Mouse (Mus musculus): ENCODE results near the gene Cobl.

Cobl gene

DNA sequence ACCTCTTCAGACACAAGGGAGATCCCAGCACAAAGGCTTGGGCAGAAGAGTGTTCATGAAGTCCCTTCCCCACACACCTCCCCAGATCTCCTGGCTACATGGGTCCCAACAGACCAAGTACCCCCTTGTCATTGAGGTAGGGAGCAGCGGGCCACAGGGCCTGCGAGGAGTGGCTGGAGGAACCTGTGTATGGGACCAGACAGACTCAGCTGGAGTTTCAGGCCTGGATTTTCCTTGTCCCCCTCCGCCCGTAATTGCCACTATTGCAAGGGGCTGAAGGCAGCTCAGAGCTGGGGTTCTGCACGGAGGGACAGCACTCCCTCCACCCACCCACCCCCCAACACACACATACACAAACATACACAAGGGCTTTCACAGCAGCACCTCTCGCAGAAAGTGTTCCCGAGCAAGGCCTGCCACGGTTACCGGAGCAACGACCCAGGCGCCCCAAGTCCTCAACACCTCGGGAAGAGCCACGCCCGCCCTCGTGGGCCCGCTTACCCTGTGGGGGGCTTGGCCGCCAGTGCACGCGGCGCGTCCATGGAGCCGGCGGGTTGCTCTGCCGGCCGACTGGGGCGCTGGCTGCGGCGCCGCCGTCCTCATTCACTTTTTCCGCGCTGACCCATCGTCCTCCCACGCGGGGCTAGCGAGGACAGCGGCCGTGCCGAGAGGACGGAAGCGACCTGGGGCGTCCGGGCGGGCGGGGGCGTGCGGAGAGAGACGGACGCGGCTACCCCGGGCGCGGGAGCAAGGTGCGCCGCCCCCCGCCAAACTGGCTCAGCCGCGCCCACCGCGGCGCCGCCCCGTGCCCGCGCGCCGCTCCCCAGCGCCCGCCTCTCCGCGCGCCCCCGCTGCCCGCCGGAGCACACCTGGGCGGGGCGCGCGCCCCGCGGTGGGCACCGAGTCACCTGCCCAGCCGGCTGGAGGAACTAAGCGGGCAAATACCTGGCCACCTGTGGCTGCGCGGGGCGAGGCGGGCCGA lies at the start of gene Cobl:
Gene Cobl (minus strand): TSS at position 780 of the 982 bp plus-strand sequence.
- no peak for DNase-seq (ENCODE audit: extremely low spot score, low read depth, low spot score)

- no peak for DNase-seq (ENCODE audit: extremely low spot score, low read depth, low spot score)
Measured at GRCm38 (mm10) chr11:12513796-12514195, 49.0 kb upstream of the Cobl start.

DNA sequence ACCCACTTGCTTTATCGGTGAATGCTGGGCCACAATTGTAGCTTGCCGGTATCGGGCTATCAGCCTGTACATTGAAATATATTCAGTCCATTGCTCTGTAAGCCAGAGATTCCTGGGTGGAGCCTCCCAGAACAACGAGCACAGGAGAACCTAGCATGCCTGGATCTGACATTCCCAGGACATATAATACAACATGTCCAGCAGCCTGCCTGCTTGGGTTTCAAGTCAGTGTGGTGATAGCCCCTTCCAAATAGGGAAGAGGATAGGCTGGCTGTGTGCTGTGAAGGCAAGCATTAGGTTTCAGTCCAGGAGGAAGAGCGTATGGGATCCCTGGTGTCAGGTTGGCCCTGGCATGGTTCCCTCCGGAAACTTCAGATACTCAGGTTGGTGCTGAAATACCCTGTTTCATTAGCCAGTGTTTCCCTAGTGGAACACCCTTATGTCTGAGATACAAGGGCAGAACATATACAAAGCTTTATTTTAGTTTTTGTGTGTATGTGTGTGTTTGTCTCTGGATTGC lies 41.7 kb upstream of the Cobl start:
- DNase-seq (ENCODE audit: extremely low spot score, low read depth, low spot score) = no peak

DNA sequence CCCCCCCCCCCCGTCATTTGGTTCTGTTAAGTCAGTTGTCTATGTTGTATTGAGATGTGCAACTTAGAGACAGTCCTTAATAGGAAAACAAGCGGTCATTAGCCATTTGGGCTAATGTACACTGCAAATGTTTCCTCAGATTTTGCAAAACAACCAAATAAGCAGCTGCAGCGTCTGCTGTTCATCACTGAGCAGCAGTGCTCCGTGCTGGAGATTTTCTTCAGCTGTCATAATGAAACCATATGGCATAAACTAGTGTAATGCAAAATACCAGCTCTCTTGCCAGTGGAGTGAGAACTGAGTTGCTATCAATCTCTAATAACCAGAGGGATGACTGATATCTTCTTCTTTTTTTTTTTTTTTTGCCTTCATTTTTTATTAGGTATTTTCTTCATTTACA lies 39.0 kb upstream of the Cobl start:
- no peak for DNase-seq (ENCODE audit: extremely low spot score, low read depth, low spot score)

GRCm38 (mm10) chr11:12501721-12502120 lies 37.0 kb upstream of the Cobl start:
- no peak for DNase-seq (ENCODE audit: extremely low spot score, low read depth, low spot score)

DNA sequence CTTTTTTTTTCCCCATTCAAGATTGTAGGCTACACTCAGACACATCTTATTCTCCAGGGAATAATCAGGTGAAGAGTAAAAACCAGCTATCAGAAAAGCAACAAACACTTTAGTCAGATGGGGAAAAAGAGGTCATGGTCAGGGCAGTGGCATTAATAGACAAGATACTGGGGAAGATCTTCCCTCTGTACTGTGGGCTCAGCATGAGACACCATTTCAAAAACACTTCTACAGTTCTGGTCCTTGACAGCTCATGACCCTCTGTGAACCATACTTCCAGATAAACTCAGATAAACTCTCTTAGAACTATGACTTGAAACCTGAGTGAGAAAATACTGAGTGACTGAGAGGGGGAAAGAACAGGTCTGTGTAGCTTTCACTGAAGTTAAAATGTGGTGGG lies 29.0 kb upstream of the Cobl start:
- no peak for DNase-seq (ENCODE audit: extremely low spot score, low read depth, low spot score)

DNA sequence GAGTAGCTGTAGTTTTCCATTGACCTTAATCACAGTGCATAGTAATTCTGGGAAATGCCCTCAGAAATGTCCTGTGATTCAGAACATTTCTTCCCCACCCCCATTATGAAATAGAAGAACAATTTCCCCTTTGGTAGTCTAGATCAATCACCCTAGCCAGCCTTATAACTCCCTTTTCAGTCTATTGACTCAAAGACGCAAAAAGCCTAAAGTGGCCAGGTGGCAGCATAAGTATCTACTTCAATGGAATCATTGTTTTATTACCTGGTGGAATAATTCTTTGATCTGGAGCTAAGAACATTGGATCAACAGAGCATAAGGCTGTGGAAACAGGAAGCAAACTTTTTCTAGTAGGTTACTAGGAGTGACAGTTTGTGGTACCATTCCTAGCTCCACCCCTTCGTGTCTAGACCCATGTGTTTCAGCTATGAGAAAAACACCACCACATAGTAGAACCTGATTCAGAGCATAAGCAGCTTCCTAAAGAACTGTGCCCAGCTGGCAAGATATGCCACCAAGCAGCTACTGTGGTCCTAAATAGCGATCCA lies 15.2 kb upstream of the Cobl start:
- no peak for DNase-seq (ENCODE audit: extremely low spot score, low read depth, low spot score)

DNA sequence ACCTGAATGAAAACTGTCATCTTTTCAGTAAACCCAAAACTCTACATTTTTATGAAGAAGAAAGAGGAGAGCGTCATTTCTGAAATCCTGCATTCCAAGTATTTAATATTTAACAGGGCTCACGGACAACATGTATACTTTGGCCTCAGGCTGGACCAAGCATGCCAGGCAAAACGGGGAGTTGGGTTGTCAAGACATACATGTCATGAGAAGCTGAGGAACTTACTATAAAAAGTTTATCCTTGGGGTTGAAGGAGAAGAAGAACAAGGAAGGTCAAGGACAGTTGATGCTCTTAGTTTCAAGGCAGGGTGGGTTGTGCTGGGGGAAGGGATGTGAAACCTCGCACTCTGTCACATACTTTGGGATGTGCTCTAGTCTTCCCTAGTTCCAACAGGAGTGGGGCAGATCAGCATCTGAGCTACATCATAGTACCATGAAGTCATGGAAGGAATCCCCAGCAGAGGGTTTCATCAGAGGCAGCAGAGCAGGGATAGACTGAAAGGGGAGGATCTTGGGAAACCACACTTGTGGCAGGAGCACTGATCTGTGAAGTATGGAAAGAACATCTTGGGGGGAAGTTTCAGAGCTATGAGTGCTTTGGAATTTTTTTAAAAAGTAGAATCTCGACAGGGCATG lies 9.7 kb upstream of the Cobl start:
- no peak for DNase-seq (ENCODE audit: extremely low spot score, low read depth, low spot score)

DNA sequence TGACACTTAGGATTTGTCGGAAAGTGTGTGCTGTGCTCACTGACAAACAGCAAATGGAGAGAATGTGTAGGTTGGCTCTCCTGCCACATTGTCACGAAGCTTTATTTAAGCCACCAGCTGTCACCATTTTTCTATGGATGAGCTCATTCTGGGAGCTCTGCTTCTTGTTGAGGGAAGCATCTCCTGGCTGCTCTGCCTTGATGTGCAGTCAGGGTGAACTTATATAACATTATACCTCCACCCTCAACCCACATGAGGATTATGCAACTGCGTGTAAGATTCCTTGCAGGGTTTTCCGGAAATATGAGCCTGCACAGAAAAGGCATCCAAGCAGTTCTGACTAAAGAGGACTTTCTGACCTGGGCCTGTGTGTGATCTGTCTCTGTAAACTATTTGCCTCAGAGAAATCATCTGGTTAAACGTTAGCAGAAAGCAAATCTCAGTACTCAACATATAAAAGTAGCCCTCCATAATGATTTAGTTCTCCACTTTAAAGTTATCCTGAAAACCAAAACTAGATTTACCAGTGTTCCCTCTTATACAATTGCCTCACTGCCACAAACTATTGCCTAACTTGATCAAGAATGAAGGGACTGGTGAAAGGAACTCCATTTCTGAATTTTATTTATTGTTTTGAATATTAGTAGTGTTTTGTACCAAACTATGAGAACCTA lies 9.0 kb upstream of the Cobl start:
- no peak for DNase-seq (ENCODE audit: extremely low spot score, low read depth, low spot score)

GRCm38 (mm10) chr11:12469638-12470037 lies 4.9 kb upstream of the Cobl start:
- DNase-seq (ENCODE audit: extremely low spot score, low read depth, low spot score) = no peak

GRCm38 (mm10) chr11:12468661-12469060 lies 3.9 kb upstream of the Cobl start:
- DNase-seq (ENCODE audit: extremely low spot score, low read depth, low spot score) = no peak

GRCm38 (mm10) chr11:12467836-12468235 lies 3.1 kb upstream of the Cobl start:
- DNase-seq (ENCODE audit: extremely low spot score, low read depth, low spot score) = no peak

DNA sequence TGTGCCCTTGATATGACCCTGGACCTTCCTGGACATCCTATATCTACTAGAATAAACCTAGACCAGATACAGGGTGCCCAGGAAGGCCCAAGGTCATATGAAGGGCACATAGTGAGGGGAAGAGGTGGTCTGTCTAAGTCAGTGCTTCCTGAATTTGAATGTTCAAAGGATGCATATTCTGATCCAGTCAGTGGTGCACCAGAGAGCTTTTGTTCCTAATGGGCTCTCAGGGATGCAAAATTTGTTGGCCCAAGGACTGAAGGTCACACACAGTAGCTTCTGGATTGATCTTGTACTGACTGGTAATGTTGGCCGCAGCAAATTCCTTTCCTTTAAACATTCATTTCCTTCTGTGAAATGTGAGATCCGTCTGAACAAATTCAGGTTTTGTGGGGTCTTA lies 2.5 kb upstream of the Cobl start:
- no peak for DNase-seq (ENCODE audit: extremely low spot score, low read depth, low spot score)

GRCm38 (mm10) chr11:12466606-12467005 lies 1.8 kb upstream of the Cobl start:
- DNase-seq (ENCODE audit: extremely low spot score, low read depth, low spot score) = no peak

DNA sequence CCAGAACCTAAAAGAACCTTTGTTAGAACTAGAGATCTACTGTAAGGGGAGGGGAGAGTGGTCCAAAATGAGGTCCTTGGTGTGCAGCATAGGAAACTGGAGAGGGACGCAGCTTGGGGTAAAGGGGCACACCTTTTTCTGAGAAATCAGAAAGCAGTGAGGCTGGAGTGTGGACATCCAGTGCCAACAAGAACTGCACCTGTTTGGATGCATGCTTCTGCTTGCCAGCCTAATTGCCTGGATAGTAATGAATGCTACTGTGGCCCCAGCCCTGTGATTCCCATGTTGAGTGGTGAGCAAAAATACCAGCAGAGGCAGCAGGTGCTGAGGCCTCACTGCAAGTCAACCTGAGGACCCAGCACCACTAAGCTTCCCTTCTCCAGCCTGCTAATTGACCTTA lies 469 bp upstream of the Cobl start:
- no peak for DNase-seq (ENCODE audit: extremely low spot score, low read depth, low spot score)

- no peak for DNase-seq (ENCODE audit: extremely low spot score, low read depth, low spot score)
Measured at GRCm38 (mm10) chr11:12463615-12464170, 1.1 kb downstream of the Cobl start.

DNA sequence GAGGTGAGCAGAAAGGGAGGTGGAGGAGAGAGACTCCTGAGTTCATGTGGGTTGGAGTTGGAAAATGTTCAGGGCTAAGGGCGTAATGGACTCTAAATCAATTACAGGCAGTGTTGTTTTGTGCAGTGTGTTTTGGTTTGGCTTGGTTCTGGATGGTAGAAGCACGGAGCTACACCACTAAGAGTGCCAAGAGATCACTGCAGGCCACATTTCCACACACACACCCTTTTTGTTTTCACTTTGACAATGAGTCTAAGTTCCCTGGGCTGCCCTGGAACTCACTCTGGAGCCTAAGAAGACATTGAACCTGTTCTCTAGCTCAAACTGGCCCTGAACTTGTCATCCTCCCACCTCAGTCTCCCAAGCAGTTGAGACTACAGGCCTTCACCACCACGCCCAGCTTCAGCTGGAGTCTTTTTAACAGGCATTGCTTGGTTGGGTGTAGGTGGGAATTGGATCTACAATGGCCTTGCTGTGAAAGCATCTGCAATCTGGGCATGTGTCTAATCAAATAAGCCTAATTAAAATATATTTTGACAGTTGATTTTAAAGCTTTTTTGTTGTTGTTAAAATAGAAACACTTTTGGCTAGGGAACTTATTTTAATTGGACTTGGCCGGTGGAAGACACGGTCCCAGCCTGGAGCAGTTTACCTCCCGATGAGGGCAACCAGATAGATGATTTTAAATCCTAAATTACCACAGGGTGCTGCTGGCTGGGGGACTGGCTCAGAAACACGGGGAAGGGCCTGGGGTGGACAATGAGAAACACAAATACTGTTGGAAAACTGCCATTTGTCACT lies 4.8 kb downstream of the Cobl start:
- no peak for DNase-seq (ENCODE audit: extremely low spot score, low read depth, low spot score)

DNA sequence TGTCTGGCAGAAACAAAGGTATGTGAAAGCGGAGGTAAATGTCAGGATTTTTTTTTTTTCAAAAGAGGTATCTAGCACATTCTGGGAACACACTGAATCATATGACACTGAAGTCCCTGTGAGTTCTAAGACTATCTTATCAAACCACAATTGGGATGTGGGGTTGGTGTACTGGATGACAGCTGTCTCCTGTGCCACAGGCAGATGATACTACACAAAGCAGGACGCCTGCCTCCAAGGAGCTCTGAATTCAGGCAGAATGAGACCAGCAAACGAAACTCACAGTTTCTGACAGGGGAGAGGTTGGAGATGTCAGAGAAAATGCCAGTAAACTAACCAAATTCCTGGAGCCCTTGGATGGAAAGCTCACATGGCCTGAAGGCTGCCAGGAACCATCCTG lies 5.9 kb downstream of the Cobl start:
- DNase-seq (ENCODE audit: extremely low spot score, low read depth, low spot score) = no peak

DNA sequence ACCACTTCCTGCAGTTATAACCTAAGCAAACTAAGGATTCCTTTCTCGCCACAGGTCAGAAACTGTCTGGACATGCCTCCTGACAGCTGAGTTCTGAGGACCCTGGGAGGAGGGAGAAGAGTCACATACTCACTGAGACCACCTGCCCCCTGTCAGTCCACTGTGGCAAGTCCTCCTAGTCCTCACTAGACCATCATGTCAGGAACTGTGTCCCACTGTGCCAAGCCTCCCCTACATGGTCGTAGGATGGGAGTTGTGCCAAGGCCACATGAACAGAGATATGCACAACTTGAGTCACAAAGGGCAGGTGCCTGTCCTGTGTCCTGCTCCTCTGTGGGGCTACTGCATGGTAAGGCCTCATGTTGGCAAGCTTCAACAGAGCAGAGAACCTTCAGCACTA lies 6.4 kb downstream of the Cobl start:
- no peak for DNase-seq (ENCODE audit: extremely low spot score, low read depth, low spot score)

- no peak for DNase-seq (ENCODE audit: extremely low spot score, low read depth, low spot score)
Measured at GRCm38 (mm10) chr11:12448101-12448500, 16.7 kb downstream of the Cobl start.
